Comparison of ENCODE assay signal across 8 mouse cellular contexts in the genomic region with DNA sequence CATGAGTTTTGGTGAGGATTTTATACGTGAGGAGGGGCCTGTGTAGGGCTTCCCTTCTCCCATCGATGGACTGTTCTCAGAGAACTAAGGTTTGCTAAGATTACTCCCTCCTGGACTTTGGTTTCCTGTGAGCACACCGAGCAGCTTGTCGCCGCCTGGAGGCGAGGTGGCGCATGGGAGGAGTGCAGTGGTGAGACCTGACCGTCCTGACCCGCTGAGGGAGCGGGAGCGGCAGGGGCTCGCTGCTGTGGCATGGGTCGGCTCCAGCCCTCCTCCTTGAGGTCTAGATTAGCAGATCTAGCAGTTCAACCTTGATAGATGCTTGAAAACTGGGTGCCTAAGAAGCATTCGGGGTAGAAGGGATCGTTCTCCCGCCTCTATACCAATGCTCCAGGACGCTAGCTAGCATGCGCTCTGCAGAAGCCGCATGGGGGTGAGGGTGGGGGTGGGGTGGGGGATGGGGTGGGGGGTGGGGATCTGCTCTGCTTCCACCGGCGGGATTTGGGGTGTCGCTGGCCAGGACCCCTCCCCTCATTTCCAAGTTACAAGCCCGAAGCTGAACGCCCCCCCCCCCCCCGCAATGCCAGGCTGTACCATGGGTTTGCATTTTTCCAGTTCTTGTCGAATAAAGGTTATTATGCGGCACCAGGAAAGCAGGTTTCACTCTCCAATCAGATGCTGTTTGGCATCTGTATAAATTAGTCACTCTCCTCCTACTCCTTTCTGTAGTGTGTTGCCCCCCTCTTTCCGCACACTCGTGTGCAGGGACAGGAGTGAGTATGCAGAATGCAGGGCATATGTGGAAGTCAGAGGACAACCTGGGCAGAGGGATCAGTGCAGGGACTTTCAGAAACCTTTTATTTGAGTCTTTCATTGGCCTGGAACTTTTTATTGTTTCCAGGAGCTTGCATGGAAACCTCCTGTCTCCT. TPM values are rescaled to one million over a fixed set of nuclear protein-coding genes. Genes with fewer than 3 reads are reported as not detected.
DNase-seq lines count a peak whose midpoint lies in the region; ATAC-seq lines count a peak whose summit lies in the region.

No protein-coding gene starts in this region.

- H3K4me2 ChIP-seq in embryonic facial prominence, embryonic 13.5 days: peak overlapping the region; percentile 73
- H3K4me2 ChIP-seq in liver, embryonic 15.5 days: peak overlapping the region; percentile 63
- H3K4me2 ChIP-seq in neural tube, embryonic 13.5 days: peak overlapping the region; percentile 71

- H3K27ac ChIP-seq in heart, embryonic 10.5 days: peak overlapping the region; percentile 86
- H3K27ac ChIP-seq in embryonic facial prominence, embryonic 13.5 days: no peak overlapping the region
- H3K27ac ChIP-seq in liver, embryonic 15.5 days (replicated peaks): no peak overlapping the region
- H3K27ac ChIP-seq in neural tube, embryonic 13.5 days (replicated peaks): no peak overlapping the region

- H3K9ac ChIP-seq in embryonic facial prominence, embryonic 13.5 days: peak overlapping the region; percentile 67
- H3K9ac ChIP-seq in liver, embryonic 15.5 days: no peak overlapping the region
- peak overlapping the region; percentile 64 for H3K9ac ChIP-seq in neural tube, embryonic 13.5 days

- 0 out of 2 replicates have a peak, but pooled peaks cover 3% of the 10 kb centered on the region for H3K9me3 ChIP-seq in heart, embryonic 10.5 days
- no peaks in the 10 kb centered on the region for H3K9me3 ChIP-seq in embryonic facial prominence, embryonic 13.5 days
- H3K9me3 ChIP-seq in liver, embryonic 15.5 days (replicated peaks): no peaks in the 10 kb centered on the region
- H3K9me3 ChIP-seq in neural tube, embryonic 13.5 days: no peaks in the 10 kb centered on the region

- 9% methylated on average over 29 of the region's 29 CpGs for WGBS in heart, embryonic 10.5 days
- 4% methylated on average over 29 of the region's 29 CpGs for WGBS in embryonic facial prominence, embryonic 13.5 days
- WGBS in liver, embryonic 15.5 days (ENCODE audit: insufficient replicate concordance): 4% methylated on average over 29 of the region's 29 CpGs
- WGBS in neural tube, embryonic 13.5 days: 3% methylated on average over 27 of the region's 29 CpGs

- no peaks in the 10 kb centered on the region; the same call in 1 of the 2 replicates for H3K36me3 ChIP-seq in heart, embryonic 10.5 days
- H3K36me3 ChIP-seq in embryonic facial prominence, embryonic 13.5 days: no peaks in the 10 kb centered on the region
- H3K36me3 ChIP-seq in liver, embryonic 15.5 days (replicated peaks): no peaks in the 10 kb centered on the region
- no peaks in the 10 kb centered on the region for H3K36me3 ChIP-seq in neural tube, embryonic 13.5 days

- no peaks in the 10 kb centered on the region for H3K27me3 ChIP-seq in heart, embryonic 10.5 days (ENCODE audit: insufficient read depth, poor library complexity, severe bottlenecking)
- no peaks in the 10 kb centered on the region for H3K27me3 ChIP-seq in embryonic facial prominence, embryonic 13.5 days
- no peaks in the 10 kb centered on the region for H3K27me3 ChIP-seq in liver, embryonic 15.5 days
- H3K27me3 ChIP-seq in neural tube, embryonic 13.5 days: no peaks in the 10 kb centered on the region

- intact Hi-C loops in heart, postnatal 25 days (cut with DNase I): no loop called here

- H3K4me1 ChIP-seq in heart, embryonic 10.5 days: peaks cover 52% of the 10 kb centered on the region
- peaks cover 8% of the 10 kb centered on the region for H3K4me1 ChIP-seq in embryonic facial prominence, embryonic 13.5 days
- H3K4me1 ChIP-seq in liver, embryonic 15.5 days (replicated peaks): no peaks in the 10 kb centered on the region; the same call in 1 of the 2 replicates
- peaks cover 12% of the 10 kb centered on the region for H3K4me1 ChIP-seq in neural tube, embryonic 13.5 days (replicated peaks)

- DNase-seq in heart, embryonic 10.5 days (ENCODE audit: low spot score): peak; percentile 83
- DNase-seq in heart, postnatal 25 days (ENCODE audit: low spot score): no peak
- peak; percentile 39 to 62 for DNase-seq in layer of hippocampus, adult 18-20 months (ENCODE audit: low spot score in 2 of 2)
- peak; percentile 77 for DNase-seq in testis, postnatal 10 days (ENCODE audit: low spot score)

- ATAC-seq in embryonic facial prominence, embryonic 13.5 days (ENCODE audit: insufficient number of reproducible peaks, insufficient read depth, low FRiP score, low TSS enrichment, low read depth): peak; percentile 56; the same call in 1 of the 2 replicates
- ATAC-seq in hematopoietic stem cell, adult 5-6 weeks (replicated peaks in 1 of 2; ENCODE audit: insufficient read depth in 1 of 2, low FRiP score in 2 of 2, low TSS enrichment in 1 of 2, low read depth in 1 of 2, poor library complexity in 2 of 2, severe bottlenecking in 2 of 2): peak; percentile 93 to 96
- ATAC-seq in liver, embryonic 15.5 days (ENCODE audit: insufficient read depth): no peak
- peak; percentile 82 for ATAC-seq in neural tube, embryonic 13.5 days (ENCODE audit: low read depth)

- peak overlapping the region; percentile 53 for H3K4me3 ChIP-seq in heart, embryonic 10.5 days
- H3K4me3 ChIP-seq in embryonic facial prominence, embryonic 13.5 days: peak overlapping the region; percentile 44
- peak overlapping the region; percentile 18; the same call in 1 of the 2 replicates for H3K4me3 ChIP-seq in liver, embryonic 15.5 days (replicated peaks)
- H3K4me3 ChIP-seq in neural tube, embryonic 13.5 days: peak overlapping the region; percentile 42

RNA-seq across cellular contexts. Expression of a gene that starts 28.1 kb away (rescaled TPM):
- 18.3 and 34.7 TPM in 2 replicates for polyA plus RNA-seq in heart, embryonic 10.5 days (2016; fragmentation: Nextera tagmentation; extraction: Ambion mirVana)
- total RNA-seq in heart, postnatal 25 days (2021): 100 to 1,000 TPM; 203 to 227 TPM
- polyA plus RNA-seq in embryonic facial prominence, embryonic 13.5 days (2015; fragmentation: Nextera tagmentation; extraction: Ambion mirVana): 3.1 and 4.2 TPM in 2 replicates
- 0.06 TPM in 1 of 2 replicates, not detected in the other for total RNA-seq in hematopoietic stem cell, adult 5-6 weeks (2017)
- total RNA-seq in layer of hippocampus, adult 18-20 months (2021): 1 to 10 TPM; 1.7 to 2.9 TPM
- 0.12 and 0.15 TPM in 2 replicates for polyA plus RNA-seq in liver, embryonic 15.5 days (2015; fragmentation: Nextera tagmentation; extraction: Ambion mirVana)
- polyA plus RNA-seq in neural tube, embryonic 13.5 days (2015; fragmentation: Nextera tagmentation; extraction: Ambion mirVana): 0.47 and 0.88 TPM in 2 replicates
